Mouse (Mus musculus) heart, postnatal 4 days (tissue): ENCODE measurements at regions not wholly inside any gene's neighbourhood (a gene's known extent, or its start where the extent isn't known, plus 50 kb on each side); places are given as distances from the start of the nearest gene placed in this dataset.

Experiments
- DNase-seq: peaks from one replicate; pipeline ENCODE4 v3.0.0; 2021

DNA sequence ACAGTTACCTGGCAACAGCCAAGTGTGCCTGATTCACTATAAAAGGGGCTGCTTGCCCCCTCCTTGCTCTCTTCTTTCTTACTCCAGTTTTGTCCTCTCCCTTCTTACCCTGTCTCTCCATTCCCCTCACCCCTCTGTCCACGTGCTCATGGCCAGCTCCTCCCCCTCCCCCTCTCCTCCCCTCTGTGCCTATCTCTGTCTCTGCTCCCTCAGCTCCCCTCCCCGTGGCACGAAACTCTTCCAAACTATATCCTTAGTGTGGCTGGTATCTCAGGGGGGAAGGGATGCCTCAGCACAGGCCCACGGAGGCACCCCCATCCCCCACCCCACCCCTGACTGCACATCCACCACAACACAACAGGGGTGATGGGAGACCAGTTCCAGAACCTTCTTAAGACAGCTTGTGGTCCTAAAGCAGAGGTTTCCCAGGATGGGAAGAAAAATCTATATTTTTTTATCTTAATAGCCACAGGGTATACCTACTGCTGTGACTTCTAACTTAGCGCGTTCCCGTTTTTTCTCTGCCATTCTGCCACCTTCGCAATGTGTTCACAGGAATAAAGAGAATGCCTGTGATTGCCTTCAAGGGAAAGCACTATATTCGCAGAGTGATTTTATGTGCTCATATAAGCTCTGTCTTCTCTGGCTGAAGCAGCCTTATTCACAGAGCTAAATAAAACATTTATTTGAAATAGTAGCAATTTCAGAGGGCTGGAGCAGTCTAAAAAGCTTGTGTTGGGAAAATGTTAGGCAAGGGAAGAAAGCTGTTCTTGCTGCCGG, 69.1 kb upstream of the Serp2 start:
- no peak for DNase-seq

DNA sequence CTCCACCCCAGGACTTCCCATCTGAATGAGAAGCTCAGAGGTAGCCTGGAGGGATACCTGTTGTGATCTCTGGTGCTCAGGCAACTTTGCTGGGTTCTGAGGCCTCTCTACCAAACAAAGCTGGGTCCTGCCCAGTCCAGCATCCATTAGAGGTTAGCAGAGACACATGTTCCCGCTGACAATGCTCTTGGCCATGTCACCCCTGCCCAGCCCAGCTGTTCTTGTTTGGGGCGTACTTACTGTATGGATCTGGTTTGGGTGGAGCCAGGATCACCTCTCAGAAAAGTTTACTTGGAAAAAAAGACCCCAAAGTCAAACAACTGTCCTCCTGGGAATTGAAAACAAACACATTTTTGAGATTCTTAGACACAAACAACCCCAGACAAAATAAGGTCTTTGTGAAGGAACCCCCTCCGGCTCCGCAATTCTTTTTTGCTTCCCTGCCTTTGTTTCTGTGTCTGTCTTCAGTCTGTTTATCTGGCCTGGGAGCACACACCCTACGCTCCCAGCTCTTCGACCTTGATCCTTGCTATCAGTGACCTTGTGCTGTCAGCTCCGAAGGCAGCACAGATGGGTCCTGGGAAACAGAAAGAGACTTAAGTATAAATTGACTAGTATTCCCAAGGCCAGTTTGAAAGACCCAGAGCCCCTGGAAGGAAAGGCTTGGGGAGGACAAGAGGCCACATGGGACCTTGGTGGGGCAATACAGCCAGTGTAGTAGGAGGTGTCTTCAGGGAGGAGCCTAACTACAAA, 68.1 kb upstream of the Serp2 start:
- DNase-seq: no peak

DNA sequence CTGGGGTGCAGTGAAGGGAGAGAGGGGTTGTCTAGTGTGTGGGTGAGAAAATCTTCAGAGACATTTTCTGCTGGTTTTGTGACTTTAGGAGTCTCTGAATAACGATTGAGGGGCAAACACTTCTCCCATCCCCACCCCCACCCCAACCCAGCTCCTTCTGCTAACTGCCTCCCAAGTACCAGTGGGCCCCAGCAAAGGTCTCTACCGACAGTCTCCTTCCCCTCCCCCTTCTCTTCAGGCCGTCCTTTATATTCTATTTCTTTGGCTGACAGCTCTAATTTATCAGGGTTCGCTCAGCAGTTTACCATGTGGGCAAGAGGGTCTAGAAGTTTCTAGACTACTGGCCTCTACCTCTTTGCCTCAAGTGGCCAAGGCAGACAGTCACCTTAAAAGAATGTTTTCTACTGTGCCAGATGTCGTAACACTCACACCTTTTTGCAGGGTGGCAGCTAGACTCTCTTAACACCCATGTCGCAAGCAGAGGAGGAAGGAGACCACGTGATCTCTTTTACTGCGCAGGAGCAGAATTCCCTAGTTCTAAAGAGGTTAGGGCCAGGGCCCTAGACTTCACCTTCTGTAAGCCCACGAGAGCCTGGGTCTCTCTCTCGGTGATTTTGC, 66.8 kb upstream of the Serp2 start:
- DNase-seq: no peak

DNA sequence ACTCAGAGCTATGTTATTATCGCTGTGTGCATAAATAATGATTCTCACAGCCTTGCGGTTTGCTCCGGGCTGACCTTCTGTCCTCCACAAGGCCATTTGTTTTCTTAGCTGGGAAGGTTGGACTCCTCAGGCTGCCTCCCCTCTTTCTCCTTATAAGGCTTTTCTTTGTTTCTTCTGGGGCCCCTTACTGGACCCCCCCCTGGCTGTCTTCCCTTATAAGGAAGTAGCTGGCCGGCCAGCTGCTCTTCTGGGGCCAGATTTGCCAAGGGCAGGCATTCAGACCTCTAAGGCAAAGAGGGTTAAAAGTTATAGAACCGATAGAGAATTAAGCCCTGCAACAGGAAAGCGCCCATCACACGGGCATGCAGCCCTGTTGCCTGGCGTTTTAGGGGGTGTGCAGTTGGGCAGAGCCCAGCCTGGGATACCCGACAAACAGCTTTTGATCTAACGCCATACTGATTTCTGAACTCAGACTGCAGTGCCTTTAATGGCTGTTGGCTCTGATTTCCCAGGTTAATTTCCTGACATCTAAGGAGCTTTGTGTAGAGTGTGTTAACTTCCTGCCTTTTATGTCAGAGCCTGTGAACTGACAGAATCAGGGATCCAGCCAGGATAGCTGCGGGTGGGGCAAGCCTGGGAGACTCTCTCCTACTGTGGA, 66.1 kb upstream of the Serp2 start:
- peak; percentile 27 for DNase-seq

DNA sequence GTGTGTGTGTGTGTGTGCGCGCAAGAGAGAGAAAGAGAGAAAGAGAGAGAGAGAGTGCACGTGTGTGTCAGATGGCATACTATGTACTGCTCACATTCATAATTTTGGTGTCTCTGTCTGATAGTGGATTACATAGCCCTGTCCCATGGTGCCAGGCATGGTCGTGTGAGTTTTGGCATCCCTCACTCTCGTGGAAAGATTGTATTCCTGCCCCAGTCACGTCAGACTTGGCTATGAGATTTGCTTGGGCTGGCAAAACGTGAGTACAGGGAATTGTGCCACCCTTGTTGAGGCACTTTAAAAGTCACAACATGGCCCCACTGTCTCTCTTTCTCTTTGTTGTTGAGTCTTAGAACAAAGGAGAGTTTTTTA, 62.3 kb upstream of the Serp2 start:
- DNase-seq: no peak

DNA sequence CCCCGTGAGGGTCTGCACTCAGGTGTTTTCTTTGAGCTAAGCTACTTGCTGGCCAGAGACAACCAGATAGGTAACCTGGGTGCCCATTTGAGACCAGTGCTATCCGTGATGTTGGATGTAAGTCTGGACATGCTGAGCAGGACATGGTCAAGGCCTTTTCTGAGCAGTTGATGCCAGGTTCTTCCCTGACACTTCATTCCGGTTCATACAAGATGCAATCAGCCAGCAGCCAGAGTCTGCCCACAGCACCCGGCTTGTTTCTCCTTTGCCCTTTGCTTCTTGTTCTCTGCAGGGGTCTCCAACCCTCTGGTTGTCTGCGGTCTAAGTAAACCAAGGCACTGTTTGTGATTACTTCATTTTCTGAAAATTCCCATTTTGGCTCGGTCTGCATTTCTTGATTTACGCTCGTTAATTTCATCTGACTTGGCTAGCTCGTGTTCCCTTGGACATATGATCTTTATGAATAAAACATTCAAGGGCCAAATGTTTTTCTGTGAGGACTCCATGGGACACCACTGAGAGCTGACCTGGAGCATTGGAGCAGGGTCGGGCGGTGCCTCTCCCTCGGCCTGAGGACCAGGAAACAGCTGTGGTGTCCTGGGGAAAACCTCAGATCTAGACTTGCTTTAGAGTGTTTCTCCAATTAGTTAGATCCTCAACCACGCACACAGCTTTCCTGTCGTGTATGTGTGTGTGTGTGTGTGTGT, 61.8 kb upstream of the Serp2 start:
- no peak for DNase-seq

DNA sequence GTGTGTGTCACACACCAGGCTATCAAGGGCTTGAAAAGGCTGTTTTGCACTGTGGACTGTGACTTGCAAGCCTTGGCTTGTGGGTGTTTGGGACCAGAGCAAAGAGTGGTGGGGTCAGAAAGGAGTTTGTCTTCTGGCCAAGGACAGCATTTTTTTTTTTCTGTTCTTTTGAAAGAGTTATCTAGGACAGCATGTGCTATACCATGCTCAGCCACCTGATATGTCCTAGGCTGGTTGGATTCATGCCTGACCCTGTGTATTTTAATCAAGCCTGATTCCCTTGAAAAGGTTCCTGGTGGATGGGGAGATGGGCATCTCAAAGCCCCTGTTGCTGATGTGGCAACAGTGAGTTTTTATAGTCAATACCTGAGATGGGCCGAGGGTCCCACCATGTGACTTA, 61.2 kb upstream of the Serp2 start:
- DNase-seq: no peak

DNA sequence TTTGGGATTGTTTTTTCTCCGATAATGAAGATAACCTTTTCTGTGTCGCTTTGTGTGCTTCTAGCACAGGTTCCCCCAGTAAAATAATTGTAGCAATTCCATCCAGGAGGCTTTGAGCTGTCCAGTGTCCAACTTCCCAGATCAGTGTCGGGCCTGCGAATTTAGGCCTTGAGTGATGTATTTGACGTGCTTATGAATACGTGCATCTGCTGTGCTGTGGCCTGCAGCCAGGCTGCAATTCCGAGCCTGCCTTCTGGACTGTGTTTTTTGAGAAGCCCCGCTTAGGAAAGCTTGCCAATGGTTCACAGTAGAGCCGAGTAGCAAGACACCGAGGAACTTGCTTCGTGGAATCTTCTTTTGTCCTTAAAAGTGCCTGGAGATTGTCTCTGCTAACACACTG, 60.8 kb upstream of the Serp2 start:
- DNase-seq: peak; percentile 40

DNA sequence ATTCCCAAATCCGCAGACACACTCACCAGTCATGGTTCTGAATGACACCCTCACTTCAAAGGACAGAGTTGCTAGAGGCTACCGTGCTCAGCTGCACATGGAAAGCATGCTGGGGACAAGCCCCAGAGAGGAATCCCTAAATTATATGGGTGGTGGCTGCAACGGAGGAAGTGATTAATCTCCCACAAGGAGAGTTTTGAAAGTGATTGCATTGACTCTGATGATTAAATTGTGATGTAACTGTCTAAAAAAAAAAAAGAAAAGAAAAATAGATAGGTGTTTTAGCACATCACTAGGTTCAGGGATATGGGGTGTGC, 59.6 kb upstream of the Serp2 start:
- no peak for DNase-seq

DNA sequence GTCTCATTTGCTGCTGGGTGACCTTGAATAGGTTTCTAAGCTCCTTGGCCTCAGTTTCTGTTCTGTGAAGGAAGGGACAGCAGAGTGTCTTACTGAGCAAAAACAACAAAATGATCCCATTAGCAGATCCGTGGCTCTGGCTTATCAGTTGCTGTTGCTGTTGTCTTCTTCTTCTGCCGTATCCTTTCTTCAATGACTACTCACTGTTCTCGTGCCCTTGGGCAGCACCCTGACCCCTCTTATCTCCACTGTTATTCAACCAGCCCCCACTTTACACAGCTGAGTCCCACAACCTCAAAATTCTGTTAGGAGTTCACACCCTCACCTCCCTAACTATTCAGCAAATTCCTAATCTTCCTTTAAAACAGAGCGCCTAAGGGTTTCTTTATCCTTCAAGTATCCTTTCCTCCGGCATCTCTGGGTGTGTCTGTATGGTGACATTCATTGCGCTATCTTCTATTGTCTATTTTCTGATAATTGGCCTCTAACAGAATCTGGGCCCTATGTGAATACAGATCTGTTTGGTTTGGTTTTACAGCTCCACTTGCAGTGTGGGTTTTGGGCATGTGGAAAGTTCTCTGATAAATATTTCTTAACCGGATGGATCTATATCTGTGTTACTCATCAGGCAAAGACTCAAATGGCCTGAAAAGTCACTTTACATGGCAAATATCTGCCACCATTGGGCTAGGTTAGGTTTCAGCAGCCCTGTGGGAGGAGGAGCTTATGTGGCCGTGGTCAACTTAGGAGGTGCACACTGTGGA, 59.1 kb upstream of the Serp2 start:
- no peak for DNase-seq

DNA sequence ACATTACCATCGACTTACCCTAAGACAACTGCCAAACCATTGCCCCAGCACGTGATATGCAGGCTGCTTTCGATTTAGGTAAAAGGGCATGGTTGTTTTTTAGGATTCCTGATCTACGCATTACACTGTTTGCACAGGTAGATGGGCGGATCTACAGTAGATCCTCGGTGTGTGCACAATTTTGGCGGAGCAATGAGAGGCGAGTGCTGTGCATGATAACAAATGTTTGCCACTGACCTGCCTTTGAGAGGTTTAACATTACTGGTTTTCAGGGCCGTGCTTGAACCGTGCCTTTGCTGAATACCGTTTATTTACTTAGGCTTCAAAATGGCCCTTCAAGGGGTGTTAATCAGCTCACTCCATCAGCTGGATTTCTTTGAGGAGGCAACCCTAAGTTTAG, 58.5 kb upstream of the Serp2 start:
- no peak for DNase-seq

DNA sequence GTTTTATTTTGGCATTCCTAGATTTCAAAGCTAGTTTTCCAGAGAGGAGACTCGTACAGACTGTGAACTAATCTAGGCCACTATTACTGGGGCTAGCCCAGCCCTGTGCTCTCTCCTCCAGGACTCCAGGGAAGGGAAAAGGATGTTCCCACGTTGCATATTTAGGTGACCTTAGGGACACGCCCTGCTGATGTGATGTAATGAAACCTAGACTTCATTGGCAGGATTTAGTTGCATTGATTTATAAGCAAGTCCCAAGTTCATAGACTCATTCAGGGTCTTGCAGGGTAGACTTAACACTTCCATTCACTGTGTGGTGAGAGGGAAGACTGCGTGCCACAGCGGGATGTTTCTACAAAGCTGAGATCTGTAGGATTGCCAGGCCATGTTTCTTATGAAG, 58.0 kb upstream of the Serp2 start:
- DNase-seq: no peak

DNA sequence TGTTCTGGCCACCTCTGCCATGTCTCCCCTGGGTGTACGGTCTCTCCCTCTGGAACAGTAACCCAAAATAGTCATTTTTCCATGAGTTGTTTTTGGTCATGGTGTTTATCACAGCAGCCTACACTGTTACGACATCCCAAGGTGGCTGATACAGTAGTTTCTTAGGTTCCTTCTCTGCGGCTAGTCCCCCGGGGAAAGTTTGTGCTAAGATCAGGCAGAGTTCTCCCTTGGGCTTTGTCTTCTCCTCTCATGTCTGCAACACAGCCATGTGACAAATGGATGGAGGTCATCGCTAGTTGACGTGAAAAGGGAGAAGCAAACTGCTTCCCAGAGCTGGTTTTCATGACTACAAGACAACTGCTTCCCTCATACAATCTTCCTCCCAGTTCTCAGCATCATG, 56.9 kb upstream of the Serp2 start:
- no peak for DNase-seq

DNA sequence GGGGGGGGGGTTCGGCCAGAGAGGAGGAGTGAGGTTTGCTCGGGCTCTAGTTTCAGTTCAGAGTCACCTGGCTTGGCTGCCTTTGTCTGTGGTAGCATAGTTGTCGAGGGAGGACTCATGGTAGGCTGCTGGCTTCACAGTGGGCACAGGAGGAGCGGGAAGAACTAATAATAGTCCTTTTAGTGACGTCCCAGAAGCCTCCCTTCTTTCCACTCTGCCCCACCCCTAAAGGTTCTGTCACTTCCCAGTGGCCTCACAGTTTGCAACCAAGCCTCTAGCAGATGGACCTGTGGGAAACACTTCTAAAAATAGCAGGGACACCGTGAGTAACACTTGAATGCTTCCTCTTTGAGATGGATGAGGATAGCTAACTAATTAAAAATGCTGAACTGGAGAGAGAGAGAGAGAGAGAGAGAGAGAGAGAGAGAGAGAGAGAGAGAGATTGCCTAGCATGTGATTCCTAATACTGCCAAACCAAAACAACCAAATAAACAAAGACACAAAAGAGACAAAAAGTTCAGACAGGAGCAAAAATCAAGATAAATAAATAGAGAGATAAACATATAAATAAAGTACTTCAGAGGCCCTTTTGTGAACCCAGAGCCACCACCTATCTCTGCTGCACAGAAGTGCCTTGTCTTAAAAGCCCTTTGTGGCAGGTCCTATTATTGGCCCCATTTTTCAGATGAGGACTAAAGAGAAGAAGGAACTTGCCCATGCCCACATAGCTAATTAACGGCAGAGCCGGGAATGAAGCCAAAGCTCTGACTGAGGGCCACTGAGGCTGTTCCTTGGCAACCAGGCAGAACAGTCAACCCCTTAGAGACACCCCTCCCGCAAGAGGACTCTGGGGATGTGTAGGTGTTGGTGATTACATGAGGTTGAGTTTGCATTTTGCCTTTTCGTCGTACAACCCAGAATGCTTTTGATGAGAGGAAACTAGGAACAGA, 54.0 kb upstream of the Serp2 start:
- peak; percentile 66 for DNase-seq
